Mouse (Mus musculus) layer of hippocampus, adult 9-10 months (tissue): ENCODE measurements around the gene Drap1.
A peak's percentile ranks its signal among the peaks of the same experiment; 100 is the strongest.

Source experiments
- DNase-seq: peaks from one replicate; pipeline ENCODE4 v3.0.0; 2022; ENCODE audit warnings: low spot score

Gene Drap1

GRCm38 (mm10) chr19:5377446-5377845, 47.3 kb downstream of the Drap1 start:
- DNase-seq: peak; percentile 61

- no peak for DNase-seq
Observed at GRCm38 (mm10) chr19:5374748-5375147, 50.0 kb downstream of the Drap1 start.

- DNase-seq: no peak
Observed at GRCm38 (mm10) chr19:5374177-5374576, 50.6 kb downstream of the Drap1 start.
